Mouse (Mus musculus) gastrocnemius, adult 8-10 months (tissue): ENCODE data around the gene Thada. TPM values are rescaled to one million over a fixed set of nuclear protein-coding genes. Genes with fewer than 3 reads are reported as not detected.
A peak's percentile ranks its signal among the peaks of the same experiment; 100 is the strongest.

ENCODE experiments used
- DNase-seq, 2 experiments: peaks; one replicate each; pipeline ENCODE4 v3.0.0; 2022; ENCODE audit warnings: low spot score in 2 of 2
- total RNA-seq, 4 experiments: library from RNA; stranded (reverse); gene quantifications; 2 replicates each; pipeline ENCODE4 v1.2.4; 2022

The Thada gene
- total RNA-seq, 4 experiments from 2014 or later: 4.4 to 6.3 (median 5.6) TPM

DNA sequence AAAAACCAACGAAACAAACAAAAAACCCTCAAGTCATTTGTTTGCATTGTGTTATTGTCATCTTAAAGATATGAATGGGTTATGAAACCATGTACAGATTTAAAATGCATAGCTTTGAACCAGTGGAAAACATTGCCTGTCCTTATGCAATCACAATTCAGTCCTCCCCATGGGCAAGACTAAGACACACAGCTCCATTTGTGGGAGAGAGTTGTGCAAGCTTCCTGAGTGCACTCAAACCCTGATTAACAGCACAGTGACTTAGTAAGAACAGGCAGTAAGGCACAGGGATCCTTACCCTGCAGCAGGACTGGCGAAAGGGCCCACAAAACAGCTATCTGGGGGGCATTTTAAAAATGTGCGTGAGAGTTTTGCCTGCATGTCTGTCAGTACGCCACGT is 11.2 kb upstream of the Thada start:
- DNase-seq: no peak

- no peak for DNase-seq
Observed at GRCm38 (mm10) chr17:84474312-84474711, 8.3 kb upstream of the Thada start.

DNA sequence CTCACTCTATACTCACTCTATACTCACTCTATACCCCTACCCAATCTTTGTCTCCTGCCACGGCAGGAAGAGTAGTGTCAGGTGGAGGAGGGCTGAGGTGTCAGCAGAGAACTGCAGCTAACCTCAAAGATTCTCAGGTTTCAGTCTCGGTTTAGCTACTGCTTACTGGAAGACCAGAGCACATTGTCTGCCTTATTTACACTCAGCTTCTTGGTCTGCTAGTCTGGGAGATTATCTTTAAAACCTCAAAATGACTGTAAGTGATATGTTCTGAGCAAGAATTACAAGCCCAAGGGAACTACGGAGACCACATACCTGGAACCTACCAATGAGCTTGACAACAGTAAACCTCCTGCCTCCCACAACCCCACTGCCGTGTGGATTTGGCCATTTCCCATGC is 31.0 kb downstream of the Thada start:
- DNase-seq: no peak

DNA sequence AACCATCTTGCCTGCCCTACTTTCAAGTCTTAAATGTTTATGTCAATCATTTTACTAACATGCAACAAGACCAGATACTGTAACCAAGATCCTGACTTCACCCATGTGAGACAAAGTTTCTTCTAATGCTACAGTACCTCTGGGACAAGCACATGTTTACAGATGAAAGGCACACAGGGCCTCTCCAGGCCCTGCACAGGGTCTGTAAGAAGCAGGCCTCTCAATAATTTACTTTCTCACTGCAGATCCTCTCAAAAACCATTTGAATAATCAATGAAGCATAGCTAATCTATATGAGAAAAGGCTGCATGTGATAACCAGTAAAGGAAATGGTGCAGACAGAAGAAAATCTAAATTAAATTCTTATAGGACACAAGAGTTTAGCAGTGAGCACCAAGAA is 31.8 kb downstream of the Thada start:
- no peak for DNase-seq

DNA sequence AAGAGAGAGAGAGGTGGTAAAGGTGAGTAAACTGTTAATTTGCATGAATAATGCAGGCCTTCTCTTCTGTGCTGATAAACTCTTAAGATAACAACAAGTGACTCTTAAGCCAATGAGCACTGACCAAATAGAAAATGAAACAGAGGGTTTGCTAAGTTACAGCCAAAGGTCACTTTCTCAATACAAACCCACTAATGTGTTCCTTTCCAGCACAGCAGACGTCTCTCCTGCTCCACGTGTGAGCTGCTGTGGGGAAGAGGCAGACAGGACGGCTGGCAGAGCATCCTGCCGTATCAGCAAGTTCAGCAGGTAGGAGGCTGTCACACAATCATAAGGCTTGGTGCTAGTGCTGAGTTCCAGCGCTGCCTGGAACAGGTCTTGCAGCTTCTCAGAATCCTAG is 34.0 kb downstream of the Thada start:
- no peak for DNase-seq

- DNase-seq: no peak
Observed at GRCm38 (mm10) chr17:84424258-84424657, 41.7 kb downstream of the Thada start.

GRCm38 (mm10) chr17:84422916-84423315 is 43.1 kb downstream of the Thada start:
- no peak for DNase-seq

- DNase-seq: peak; percentile 34 to 54
Observed at GRCm38 (mm10) chr17:84422001-84422785, 43.8 kb downstream of the Thada start.

DNA sequence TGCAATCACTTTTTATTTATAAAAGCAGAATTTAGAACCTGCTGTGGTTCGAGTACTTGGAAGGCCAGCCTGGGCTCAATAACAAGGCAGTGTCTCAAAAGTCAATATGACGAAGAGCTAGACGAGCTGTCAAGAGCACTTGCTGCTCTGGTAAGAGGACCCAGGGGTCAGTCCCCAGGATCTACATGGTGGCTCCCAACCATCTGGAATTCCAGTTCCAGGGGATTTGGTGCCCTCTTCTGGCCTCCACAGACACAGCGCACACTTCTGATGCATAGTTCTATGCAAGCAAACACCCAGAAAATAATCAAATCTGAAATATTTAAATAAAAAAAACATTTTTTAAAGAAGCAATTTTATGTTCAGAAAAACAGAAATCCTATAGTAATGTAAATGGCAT is 45.0 kb downstream of the Thada start:
- DNase-seq: no peak

DNA sequence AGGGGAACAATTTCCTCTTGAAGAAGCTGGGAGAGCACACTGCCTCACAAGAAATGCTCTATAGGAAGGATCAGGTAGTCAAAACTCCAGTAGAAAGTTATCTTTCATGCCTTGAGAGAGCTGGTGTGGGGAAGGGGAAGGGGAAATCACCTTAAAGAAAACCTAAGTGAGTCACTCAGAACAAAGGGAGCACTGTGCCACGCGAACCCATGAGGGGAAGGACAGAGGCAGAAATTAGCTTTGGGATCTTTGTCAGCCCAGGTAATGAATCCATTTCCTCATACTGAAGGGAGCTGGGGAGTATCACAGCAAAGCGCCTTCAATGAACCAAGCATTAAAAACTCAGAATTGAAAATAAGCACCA is 45.7 kb downstream of the Thada start:
- DNase-seq: no peak

- DNase-seq: no peak
Observed at GRCm38 (mm10) chr17:84419326-84420275, 46.4 kb downstream of the Thada start.

DNA sequence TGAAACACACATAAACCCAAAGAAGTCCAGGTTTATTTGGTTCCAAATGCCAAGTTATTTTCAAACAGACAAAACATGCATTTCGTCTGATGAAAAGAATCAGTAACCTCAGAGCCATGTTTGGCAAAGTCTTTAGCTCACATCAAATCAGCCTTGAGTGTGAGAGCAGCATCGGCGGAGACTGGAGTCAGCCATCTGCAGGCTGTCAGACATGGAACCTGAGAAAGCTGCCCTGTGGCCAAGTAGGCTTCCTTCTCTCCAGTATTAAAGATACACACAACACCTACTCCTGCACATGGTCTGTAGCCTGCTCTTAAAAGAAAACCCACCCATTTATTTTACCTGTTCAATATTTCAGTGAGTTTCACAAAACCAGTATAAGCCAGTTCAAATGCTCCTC is 50.1 kb downstream of the Thada start:
- no peak for DNase-seq

DNA sequence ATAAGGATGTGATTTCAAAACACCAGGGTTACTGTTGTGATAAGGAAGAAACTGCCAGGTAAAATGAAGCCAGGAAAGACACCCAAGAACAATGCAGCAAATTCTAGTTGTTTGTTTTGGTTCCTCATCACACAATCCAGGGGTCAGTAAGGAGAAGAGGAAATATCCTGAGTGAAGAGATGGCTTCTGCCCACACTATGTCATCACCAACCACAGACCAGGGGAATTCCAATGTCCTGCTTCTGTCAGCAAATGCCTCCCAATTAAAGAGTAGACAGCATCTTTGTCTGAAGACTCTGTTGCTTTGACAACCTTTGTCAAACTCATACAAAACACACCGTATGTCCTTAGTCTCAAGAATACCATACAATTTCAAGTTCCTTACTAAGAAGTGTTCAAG is 57.3 kb downstream of the Thada start:
- DNase-seq: no peak

- DNase-seq: no peak
Observed at GRCm38 (mm10) chr17:84405616-84406015, 60.4 kb downstream of the Thada start.

GRCm38 (mm10) chr17:84401796-84402195 is 64.2 kb downstream of the Thada start:
- DNase-seq: peak in 1 of 2 experiments; percentile 24

DNA sequence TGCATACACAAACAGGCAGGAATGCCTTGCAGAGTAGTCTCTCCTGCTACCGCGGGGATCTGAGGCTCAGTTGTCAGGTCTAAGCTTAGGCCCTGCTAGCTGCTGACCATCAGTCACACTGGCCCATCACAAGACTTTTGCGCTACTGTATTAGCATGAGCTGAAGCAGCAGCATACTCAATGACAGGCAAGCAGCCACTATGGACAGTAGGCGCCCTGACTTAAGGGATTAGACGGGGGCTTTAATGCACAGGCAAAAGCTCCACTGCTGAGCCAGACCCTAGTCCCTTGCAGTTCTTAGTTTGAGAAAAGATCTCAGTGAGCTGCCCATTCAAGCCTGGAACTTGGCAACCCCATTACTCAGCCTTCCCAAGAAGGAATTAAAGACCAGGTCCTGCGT is 66.6 kb downstream of the Thada start:
- DNase-seq: no peak

DNA sequence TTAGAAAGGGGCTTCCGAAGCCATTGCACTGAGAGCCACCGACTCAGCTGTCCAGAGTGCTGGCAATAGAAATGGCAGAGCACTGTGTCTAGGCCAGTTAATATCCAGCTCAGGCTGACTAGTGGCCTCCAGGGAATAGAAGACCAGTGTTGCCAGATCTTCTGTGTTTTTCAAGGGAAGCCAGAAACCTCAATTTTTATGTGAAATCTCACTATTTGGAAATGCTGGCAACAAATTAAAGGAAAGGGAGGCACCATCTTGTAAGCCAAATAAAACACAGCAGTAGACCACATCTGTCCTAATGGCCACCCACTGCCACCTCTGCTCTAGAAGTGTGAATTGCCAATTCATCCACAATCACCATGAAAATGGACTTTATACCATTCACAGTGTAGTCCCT is 76.0 kb downstream of the Thada start:
- DNase-seq: no peak

DNA sequence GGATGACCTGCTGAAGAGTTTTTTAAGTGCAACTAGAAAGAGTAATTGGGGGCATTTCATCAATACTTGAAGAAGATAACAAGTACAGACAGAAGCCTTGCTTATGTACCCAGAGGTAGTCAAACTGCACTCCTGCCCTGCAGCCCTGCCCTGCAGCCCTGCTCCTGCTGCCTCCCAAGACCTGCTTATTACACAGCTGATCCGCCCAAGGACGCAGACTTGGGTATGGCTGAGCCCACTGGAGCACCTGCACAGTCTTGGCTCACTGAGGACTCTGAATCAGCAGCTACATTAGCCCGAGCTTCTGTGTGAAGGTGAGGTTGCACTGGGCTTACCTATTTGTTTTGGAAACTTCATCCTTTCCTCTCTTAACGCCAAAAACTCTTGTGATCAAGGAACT is 79.8 kb downstream of the Thada start:
- DNase-seq: no peak

DNA sequence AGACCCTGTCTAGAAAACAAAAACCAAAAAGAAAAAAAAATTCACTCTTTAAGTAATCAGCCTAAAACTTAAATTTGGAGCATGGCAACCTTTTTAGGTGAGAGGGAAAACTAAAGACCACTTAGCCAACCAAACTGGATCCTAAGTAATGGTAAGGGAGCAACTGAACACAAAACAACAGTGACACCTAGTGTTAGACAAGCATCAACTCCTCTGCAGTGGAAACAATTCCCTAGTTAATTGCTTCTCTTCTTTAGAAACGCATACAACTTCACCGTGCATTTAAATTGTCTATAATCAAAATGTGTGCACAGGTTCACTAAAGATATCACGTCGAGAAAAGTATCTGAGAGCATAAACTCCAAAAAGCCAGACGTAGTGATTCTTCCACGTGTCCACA is 80.3 kb downstream of the Thada start:
- DNase-seq: no peak

- DNase-seq: no peak
Observed at GRCm38 (mm10) chr17:84384661-84385060, 81.3 kb downstream of the Thada start.

DNA sequence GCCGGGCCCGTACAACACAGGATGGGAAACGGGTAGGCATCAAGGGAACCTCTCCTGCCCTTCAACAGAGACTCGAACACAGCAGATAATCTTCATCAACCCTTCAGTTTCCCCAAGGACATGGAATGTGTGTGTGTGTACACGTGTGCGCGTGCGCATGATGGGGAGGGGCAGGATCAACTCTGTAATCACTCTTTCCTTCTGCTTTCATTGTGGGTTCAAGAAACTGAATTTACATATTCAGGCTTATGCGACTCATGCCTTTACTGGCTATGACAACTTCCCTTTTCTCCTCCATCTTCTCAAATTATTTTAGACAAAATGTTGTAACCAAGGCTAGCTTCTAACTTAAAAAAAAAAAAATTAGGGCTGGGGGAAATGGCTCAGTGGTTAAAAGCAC is 85.7 kb downstream of the Thada start:
- no peak for DNase-seq

GRCm38 (mm10) chr17:84376882-84377281 is 89.1 kb downstream of the Thada start:
- DNase-seq: no peak
